8 mouse cellular contexts compared by ENCODE assay signal in genomic region chr4:149485053-149485824, GRCm38 (mm10). TPM values are rescaled to one million over a fixed set of nuclear protein-coding genes. Genes with fewer than 3 reads are reported as not detected.
DNase-seq lines count a peak whose midpoint lies in the region; ATAC-seq and TF ChIP-seq lines count a peak whose summit lies in the region.

Gene Nmnat1 (minus strand): TSS chr4:149485202.
Gene Lzic (plus strand): TSS chr4:149485229.

- no peaks in the 10 kb centered on the region for H3K27me3 ChIP-seq in embryonic facial prominence, embryonic 13.5 days
- no peaks in the 10 kb centered on the region for H3K27me3 ChIP-seq in heart, adult 2 months (ENCODE audit: control insufficient read depth, insufficient read depth, low read length)
- no peaks in the 10 kb centered on the region for H3K27me3 ChIP-seq in limb, embryonic 13.5 days
- no peaks in the 10 kb centered on the region for H3K27me3 ChIP-seq in midbrain, embryonic 16.5 days (ENCODE audit: control insufficient read depth, insufficient read depth, low read depth, low read length)

- WGBS in embryonic facial prominence, embryonic 13.5 days, result under 1% methylated on average over 60 of the region's 60 CpGs
- WGBS in heart, adult 2 months, result under 1% methylated on average over 60 of the region's 60 CpGs
- under 1% methylated on average over 60 of the region's 60 CpGs for WGBS in limb, embryonic 13.5 days
- WGBS in midbrain, embryonic 16.5 days, result 0% methylated on average over 60 of the region's 60 CpGs

- TF ChIP-seq EP300 in heart, adult 2 months (IDR thresholded peaks at IDR 0.05; ENCODE audit: insufficient read depth, low read depth, low read length), result peak; percentile 55; the same call in 1 of the 2 replicates

- intact Hi-C loops in heart, adult 2 months (cut with DNase I), result loop anchor here (1.0 to 5.0 kb wide), 4 partner anchors 22 to 138 kb away; partner anchors contain the start of gene Rbp7

- peak within 1 kb of the TSS; percentile 79 for H3K9ac ChIP-seq in embryonic facial prominence, embryonic 13.5 days
- peak within 1 kb of the TSS; percentile 93 for H3K9ac ChIP-seq in heart, adult 2 months (ENCODE audit: low read depth, low read length)
- H3K9ac ChIP-seq in limb, embryonic 13.5 days, result peak within 1 kb of the TSS; percentile 85
- peak within 1 kb of the TSS; percentile 77 for H3K9ac ChIP-seq in midbrain, embryonic 16.5 days (ENCODE audit: low read depth, low read length)

- no peaks in the 10 kb centered on the region for H3K9me3 ChIP-seq in embryonic facial prominence, embryonic 13.5 days
- no peaks in the 10 kb centered on the region for H3K9me3 ChIP-seq in limb, embryonic 13.5 days
- H3K9me3 ChIP-seq in midbrain, embryonic 16.5 days (replicated peaks; ENCODE audit: control insufficient read depth, low read length, poor library complexity, severe bottlenecking), result no peaks in the 10 kb centered on the region

- peak within 1 kb of the TSS; percentile 63 for H3K4me3 ChIP-seq in embryonic facial prominence, embryonic 13.5 days
- H3K4me3 ChIP-seq in heart, adult 2 months, result peak within 1 kb of the TSS; percentile 87
- peak within 1 kb of the TSS; percentile 81 for H3K4me3 ChIP-seq in limb, embryonic 13.5 days
- H3K4me3 ChIP-seq in midbrain, embryonic 16.5 days (ENCODE audit: low read depth, low read length), result peak within 1 kb of the TSS; percentile 67

- peaks cover 33% of the 10 kb centered on the region for H3K36me3 ChIP-seq in embryonic facial prominence, embryonic 13.5 days
- H3K36me3 ChIP-seq in heart, adult 2 months (ENCODE audit: control insufficient read depth, insufficient read depth, low read length), result peaks cover 19% of the 10 kb centered on the region
- H3K36me3 ChIP-seq in limb, embryonic 13.5 days, result peaks cover 33% of the 10 kb centered on the region
- H3K36me3 ChIP-seq in midbrain, embryonic 16.5 days (ENCODE audit: control insufficient read depth, insufficient read depth, low read length), result peaks cover 7% of the 10 kb centered on the region; the same call in 1 of the 2 replicates

- TF ChIP-seq POLR2A in heart, adult 2 months (IDR thresholded peaks at IDR 0.05; ENCODE audit: insufficient read depth, low read depth, low read length), result peak; percentile 78

- peak; percentile 41 for TF ChIP-seq CTCF in heart, adult 2 months (IDR thresholded peaks at IDR 0.05)

- peak; percentile 90 for ATAC-seq in embryonic facial prominence, embryonic 13.5 days (ENCODE audit: insufficient number of reproducible peaks, insufficient read depth, low FRiP score, low TSS enrichment, low read depth)
- ATAC-seq in limb, embryonic 13.5 days (ENCODE audit: low FRiP score, low read depth), result peak; percentile 95
- ATAC-seq in midbrain, embryonic 16.5 days, result peak; percentile 99

- H3K79me2 ChIP-seq in heart, adult 2 months (replicated peaks; ENCODE audit: control insufficient read depth, insufficient read depth, low read length), result peaks cover 2% of the 10 kb centered on the region

- peaks cover 23% of the 10 kb centered on the region for H3K4me1 ChIP-seq in embryonic facial prominence, embryonic 13.5 days
- H3K4me1 ChIP-seq in heart, adult 2 months (ENCODE audit: control insufficient read depth, insufficient read depth, low read length), result peaks cover 3% of the 10 kb centered on the region
- peaks cover 27% of the 10 kb centered on the region for H3K4me1 ChIP-seq in limb, embryonic 13.5 days
- H3K4me1 ChIP-seq in midbrain, embryonic 16.5 days (ENCODE audit: control insufficient read depth, insufficient read depth, low read length), result peaks cover 13% of the 10 kb centered on the region

- DNase-seq in 3134 (ENCODE audit: extremely low read depth, insufficient read length, low spot score), result peak; percentile 88
- peak; percentile 96 for DNase-seq in adrenal gland, postnatal 36 days
- DNase-seq in heart, adult 2 months, result peak; percentile 94 to 95
- DNase-seq in kidney, adult 8-10 months, result peak; percentile 91 to 93
- peak; percentile 79 to 91 for DNase-seq in spleen, postnatal 10 days (ENCODE audit: low spot score in 2 of 2)

- H3K4me2 ChIP-seq in embryonic facial prominence, embryonic 13.5 days, result peak within 1 kb of the TSS; percentile 84
- peak within 1 kb of the TSS; percentile 85 for H3K4me2 ChIP-seq in limb, embryonic 13.5 days (replicated peaks)
- H3K4me2 ChIP-seq in midbrain, embryonic 16.5 days (ENCODE audit: low read length), result peak within 1 kb of the TSS; percentile 76

- peak within 1 kb of the TSS; percentile 75 for H3K27ac ChIP-seq in embryonic facial prominence, embryonic 13.5 days
- H3K27ac ChIP-seq in heart, adult 2 months, result peak within 1 kb of the TSS; percentile 97
- H3K27ac ChIP-seq in limb, embryonic 13.5 days, result peak within 1 kb of the TSS; percentile 84
- peak within 1 kb of the TSS; percentile 71 for H3K27ac ChIP-seq in midbrain, embryonic 16.5 days (ENCODE audit: low read length)

RNA-seq across cellular contexts. Expression of gene Nmnat1, which starts in this region (rescaled TPM):
- 10 to 100 TPM; 16.4 to 17.8 TPM for total RNA-seq in adrenal gland, postnatal 36 days (2021)
- 9.2 and 10.2 TPM in 2 replicates for polyA plus RNA-seq in embryonic facial prominence, embryonic 13.5 days (2015; fragmentation: Nextera tagmentation; extraction: Ambion mirVana)
- 10 to 100 TPM; 29.4 to 36.1 TPM for total RNA-seq in heart, adult 2 months (2021)
- 20.6 and 26.2 TPM in 2 replicates for polyA plus RNA-seq in heart, adult 2 months (2012; rRNA removed)
- 10.5 and 12.4 TPM in 2 replicates for polyA plus RNA-seq in limb, embryonic 13.5 days (2015; fragmentation: Nextera tagmentation; extraction: Ambion mirVana)
- 5.9 and 8.1 TPM in 2 replicates for polyA plus RNA-seq in midbrain, embryonic 16.5 days (2015; fragmentation: Nextera tagmentation; extraction: Ambion mirVana)

RNA-seq across cellular contexts. Expression of gene Lzic, which starts in this region (rescaled TPM):
- 10 to 100 TPM; 28.5 to 29.3 TPM for total RNA-seq in adrenal gland, postnatal 36 days (2021)
- polyA plus RNA-seq in embryonic facial prominence, embryonic 13.5 days (2015; fragmentation: Nextera tagmentation; extraction: Ambion mirVana), result 56.5 TPM in 2 replicates
- total RNA-seq in heart, adult 2 months (2021), result 10 to 100 TPM; 62.1 to 66.9 TPM
- 20.2 and 23.8 TPM in 2 replicates for polyA plus RNA-seq in heart, adult 2 months (2012; rRNA removed)
- polyA plus RNA-seq in limb, embryonic 13.5 days (2015; fragmentation: Nextera tagmentation; extraction: Ambion mirVana), result 55.8 and 62.5 TPM in 2 replicates
- 39.8 and 43.1 TPM in 2 replicates for polyA plus RNA-seq in midbrain, embryonic 16.5 days (2015; fragmentation: Nextera tagmentation; extraction: Ambion mirVana)

Comparison
In these comparisons a context has a peak if more than half of its experiments do, and no peak if none do; other contexts are left out.
1. Peak in every context shown above with its lines: DNase-seq, ATAC-seq, H3K4me3 ChIP-seq and H3K27ac ChIP-seq.